Mouse (Mus musculus): Measurements from ENCODE around the gene Tmem212.

GRCm38 (mm10) chr3:27861601-27862000 is 34.6 kb downstream of the Tmem212 start:
- TF ChIP-seq POLR2A (IDR thresholded peaks at IDR 0.05; ENCODE audit: borderline replicate concordance, extremely low read depth, insufficient read depth, insufficient read length, poor library complexity, severe bottlenecking): no peak
- TF ChIP-seq CTCF (IDR thresholded peaks at IDR 0.05; ENCODE audit: borderline replicate concordance, extremely low read depth, insufficient read depth, insufficient read length): no peak
